Mouse (Mus musculus) erythroblast, embryonic 14.5 days (primary cell): ENCODE measurements around the gene Tada3. TPM values are rescaled to one million over a fixed set of nuclear protein-coding genes. Genes with fewer than 3 reads are reported as not detected.

Experiments
- H3K27me3 ChIP-seq: 2 replicates; pipeline ENCODE4 v1.6.1; 2012; ENCODE audit warnings: inconsistent platforms; ENCODE audit not compliant: control insufficient read depth
- H3K36me3 ChIP-seq: 2 replicates; pipeline ENCODE4 v1.6.1; 2012; ENCODE audit warnings: mild to moderate bottlenecking, inconsistent platforms; ENCODE audit not compliant: control insufficient read depth
- H3K4me1 ChIP-seq: 2 replicates; pipeline ENCODE4 v1.6.1; 2012; ENCODE audit warnings: inconsistent platforms; ENCODE audit not compliant: control insufficient read depth
- H3K4me3 ChIP-seq: replicated peaks from 2 replicates; pipeline ENCODE3; 2012; ENCODE audit warnings: moderate library complexity, mild to moderate bottlenecking, inconsistent platforms
- H3K9me3 ChIP-seq: 2 replicates; pipeline ENCODE4 v1.6.1; 2012; ENCODE audit warnings: low read length, inconsistent platforms, mixed read lengths; ENCODE audit not compliant: control insufficient read depth
- GATA1 ChIP-seq: IDR thresholded peaks from 2 replicates; pipeline ENCODE4 v1.6.1; 2012; ENCODE audit warnings: low read length, inconsistent platforms, mixed read lengths
- TAL1 ChIP-seq: IDR thresholded peaks from 3 replicates; pipeline ENCODE4 v1.6.1; 2012; ENCODE audit warnings: low read length, inconsistent platforms, mixed read lengths
- polyA plus RNA-seq: library from polyadenylated mRNA; stranded (reverse); fragments of >175 nt; gene quantifications from 2 replicates; pipeline ENCODE4 v1.2.3, GENCODE M21; 2012

The Tada3 gene
- polyA plus RNA-seq, 1 experiment = 15.1 TPM

- peaks cover 45% of the 10 kb centered on the region for H3K36me3 ChIP-seq
- peaks cover 3% of the 10 kb centered on the region; the same call in 1 of the 2 replicates for H3K9me3 ChIP-seq
- no peak for TF ChIP-seq GATA1
- TF ChIP-seq TAL1 = no peak
- H3K4me3 ChIP-seq = peak overlapping the region; percentile 24
- peaks cover 8% of the 10 kb centered on the region for H3K4me1 ChIP-seq
- H3K27me3 ChIP-seq = peaks cover 27% of the 10 kb centered on the region
Measured at GRCm38 (mm10) chr6:113392015-113392386, 14.3 kb upstream of the Tada3 start.

GRCm38 (mm10) chr6:113390715-113391114 lies 13.0 kb upstream of the Tada3 start:
- Histone ChIP-seq H3K36me3 (peaks cover 58% of the 10 kb centered on the region), H3K4me3 (no peak overlapping the region), H3K9me3 (peaks cover 3% of the 10 kb centered on the region; the same call in 1 of the 2 replicates), H3K4me1 (peaks cover 8% of the 10 kb centered on the region), H3K27me3 (peaks cover 27% of the 10 kb centered on the region)
- no peak for TF ChIP-seq GATA1
- TF ChIP-seq TAL1 = no peak

GRCm38 (mm10) chr6:113388960-113389359 lies 11.3 kb upstream of the Tada3 start, which contains the start of gene Ttll3:
Gene Ttll3 (plus strand): TSS chr6:113389260.
- peaks cover 8% of the 10 kb centered on the region for H3K4me1 ChIP-seq
- peaks cover 73% of the 10 kb centered on the region for H3K36me3 ChIP-seq
- no peak within 1 kb of the TSS for H3K4me3 ChIP-seq
- TF ChIP-seq TAL1 = no peak
- TF ChIP-seq GATA1 = no peak
- H3K9me3 ChIP-seq = no peaks in the 10 kb centered on the region
- H3K27me3 ChIP-seq = peaks cover 27% of the 10 kb centered on the region

GRCm38 (mm10) chr6:113386025-113386424 lies 8.3 kb upstream of the Tada3 start:
- Histone ChIP-seq H3K36me3 (peaks cover 100% of the 10 kb centered on the region), H3K9me3 (no peaks in the 10 kb centered on the region), H3K27me3 (peaks cover under 1% of the 10 kb centered on the region; the same call in 1 of the 2 replicates), H3K4me1 (peaks cover 2% of the 10 kb centered on the region; the same call in 1 of the 2 replicates), H3K4me3 (no peak overlapping the region)
- TF ChIP-seq TAL1 (no peak), GATA1 (no peak)

GRCm38 (mm10) chr6:113385160-113385714 lies 7.6 kb upstream of the Tada3 start:
- Histone ChIP-seq H3K9me3 (no peaks in the 10 kb centered on the region), H3K4me3 (no peak overlapping the region), H3K4me1 (peaks cover 8% of the 10 kb centered on the region), H3K36me3 (peaks cover 100% of the 10 kb centered on the region), H3K27me3 (no peaks in the 10 kb centered on the region)
- no peak for TF ChIP-seq TAL1
- TF ChIP-seq GATA1 = no peak

GRCm38 (mm10) chr6:113384351-113384927 lies 6.8 kb upstream of the Tada3 start:
- no peak overlapping the region for H3K4me3 ChIP-seq
- TF ChIP-seq GATA1 = no peak
- TF ChIP-seq TAL1 = no peak
- no peaks in the 10 kb centered on the region for H3K27me3 ChIP-seq
- H3K9me3 ChIP-seq = no peaks in the 10 kb centered on the region
- peaks cover 97% of the 10 kb centered on the region for H3K36me3 ChIP-seq
- peaks cover 16% of the 10 kb centered on the region for H3K4me1 ChIP-seq

GRCm38 (mm10) chr6:113380480-113380879 lies 2.8 kb upstream of the Tada3 start:
- Histone ChIP-seq H3K9me3 (no peaks in the 10 kb centered on the region), H3K36me3 (peaks cover 63% of the 10 kb centered on the region), H3K4me1 (peaks cover 48% of the 10 kb centered on the region), H3K27me3 (no peaks in the 10 kb centered on the region), H3K4me3 (no peak overlapping the region)
- TF ChIP-seq TAL1 (no peak), GATA1 (no peak)

GRCm38 (mm10) chr6:113379246-113379645 lies 1.6 kb upstream of the Tada3 start:
- Histone ChIP-seq H3K4me1 (peaks cover 57% of the 10 kb centered on the region), H3K36me3 (peaks cover 63% of the 10 kb centered on the region), H3K4me3 (peak overlapping the region; percentile 87), H3K27me3 (no peaks in the 10 kb centered on the region), H3K9me3 (no peaks in the 10 kb centered on the region)
- no peak for TF ChIP-seq TAL1
- TF ChIP-seq GATA1 = no peak

- no peaks in the 10 kb centered on the region for H3K27me3 ChIP-seq
- TF ChIP-seq TAL1 (no peak), GATA1 (no peak)
- peak overlapping the region; percentile 87 for H3K4me3 ChIP-seq
- H3K4me1 ChIP-seq = peaks cover 77% of the 10 kb centered on the region
- H3K9me3 ChIP-seq = no peaks in the 10 kb centered on the region
- peaks cover 62% of the 10 kb centered on the region for H3K36me3 ChIP-seq
Measured at GRCm38 (mm10) chr6:113377172-113377495, 549 bp downstream of the Tada3 start.

GRCm38 (mm10) chr6:113373491-113373890 lies 4.2 kb downstream of the Tada3 start:
- Histone ChIP-seq H3K4me3 (peak overlapping the region; percentile 10), H3K4me1 (peaks cover 53% of the 10 kb centered on the region), H3K9me3 (no peaks in the 10 kb centered on the region), H3K36me3 (peaks cover 74% of the 10 kb centered on the region), H3K27me3 (no peaks in the 10 kb centered on the region)
- TF ChIP-seq TAL1 = 0 out of 3 replicates have a peak, but pooled peaks have one; percentile 28
- no peak for TF ChIP-seq GATA1
